Mouse (Mus musculus) spleen, adult 2 months (tissue): ENCODE data around the gene Rfwd3. TPM values are rescaled to one million over a fixed set of nuclear protein-coding genes. Genes with fewer than 3 reads are reported as not detected.
"Not testable (repeated sequence)": the region's sequence is repeated elsewhere in the genome, so short reads cannot be mapped to it uniquely, and the experiment has no call there.

ENCODE experiments used
- DNase-seq, 2 experiments: peaks; one replicate each; pipeline versions ENCODE4 v3.0.0 to v3.0.0-alpha.2; 2012 to 2021; ENCODE audit warnings: low spot score in 2 of 2, low read depth in 1 of 2
- H3K27ac ChIP-seq: fragments of 200-500 bp; 2 replicates; pipeline ENCODE4 v1.5.1; 2012; ENCODE audit warnings: low read length, inconsistent platforms; ENCODE audit not compliant: insufficient read depth
- H3K27me3 ChIP-seq: fragments of 200-500 bp; 2 replicates; pipeline ENCODE4 v1.6.1; 2012; ENCODE audit warnings: mild to moderate bottlenecking, moderate library complexity, low read length, inconsistent platforms; ENCODE audit not compliant: control insufficient read depth, insufficient read depth
- H3K36me3 ChIP-seq: fragments of 200-500 bp; 2 replicates; pipeline ENCODE4 v1.6.1; 2012; ENCODE audit warnings: mild to moderate bottlenecking, low read length, inconsistent platforms; ENCODE audit not compliant: control insufficient read depth, insufficient read depth
- H3K4me1 ChIP-seq: fragments of 200-500 bp; 2 replicates; pipeline ENCODE4 v1.6.1; 2011; ENCODE audit warnings: inconsistent platforms; ENCODE audit not compliant: control insufficient read depth, insufficient read depth, insufficient read length
- H3K4me3 ChIP-seq: fragments of 200-500 bp; 2 replicates; pipeline ENCODE4 v1.5.1; 2011; ENCODE audit warnings: mild to moderate bottlenecking, inconsistent platforms; ENCODE audit not compliant: insufficient read depth, insufficient read length; ENCODE audit errors: extremely low read depth
- CTCF ChIP-seq: fragments of 200-500 bp; IDR thresholded peaks from 2 replicates; pipeline ENCODE4 v1.5.1; 2011; ENCODE audit warnings: mild to moderate bottlenecking, inconsistent platforms; ENCODE audit not compliant: insufficient read depth, insufficient read length, insufficient replicate concordance; ENCODE audit errors: extremely low read depth
- POLR2A ChIP-seq: fragments of 200-500 bp; IDR thresholded peaks from 2 replicates; pipeline ENCODE4 v1.6.1; 2011; ENCODE audit warnings: low read depth, low read length, inconsistent platforms
- WGBS: fragments of 180-500 bp; shearing (Covaris S2); methylation state at CpG from one replicate; pipeline ENCODE4 v1.1.7; 2018; 5-methylcytosine and 5-hydroxymethylcytosine counted together
- polyA plus RNA-seq: library from polyadenylated mRNA; depleted of rRNA; stranded (reverse); fragments of >200 nt; gene quantifications from 2 replicates; pipeline ENCODE4 v1.2.3, GENCODE M21; 2012

The Rfwd3 gene
- polyA plus RNA-seq, 1 experiment: 10.6 TPM

DNA sequence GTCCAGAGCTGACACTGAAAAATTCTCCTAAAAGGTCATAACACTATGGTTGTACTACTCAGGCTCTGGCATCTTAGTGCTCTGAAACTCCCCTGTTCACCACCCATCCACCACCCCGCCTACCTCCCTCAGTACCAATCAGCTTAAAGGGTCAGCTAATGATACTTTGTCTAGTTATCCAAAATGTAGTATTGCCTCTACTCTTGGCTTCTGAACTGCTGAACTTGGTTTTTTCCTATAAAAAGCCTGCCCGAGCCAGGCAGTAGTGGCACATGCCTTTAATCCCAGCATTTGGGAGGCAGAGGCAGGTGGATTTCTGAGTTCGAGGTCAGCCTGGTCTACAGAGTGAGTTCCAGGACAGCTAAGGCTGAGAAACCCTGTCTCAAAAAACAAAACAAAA lies 4.3 kb upstream of the Rfwd3 start:
- H3K27ac ChIP-seq: no peak overlapping the region
- WGBS: 95% methylated on average over 3 of the region's 3 CpGs
- no peak for DNase-seq
- no peaks in the 10 kb centered on the region for H3K27me3 ChIP-seq
- H3K36me3 ChIP-seq: no peaks in the 10 kb centered on the region
- H3K4me1 ChIP-seq: no peaks in the 10 kb centered on the region
- TF ChIP-seq POLR2A: no peak
- no peak for TF ChIP-seq CTCF
- no peak overlapping the region for H3K4me3 ChIP-seq

DNA sequence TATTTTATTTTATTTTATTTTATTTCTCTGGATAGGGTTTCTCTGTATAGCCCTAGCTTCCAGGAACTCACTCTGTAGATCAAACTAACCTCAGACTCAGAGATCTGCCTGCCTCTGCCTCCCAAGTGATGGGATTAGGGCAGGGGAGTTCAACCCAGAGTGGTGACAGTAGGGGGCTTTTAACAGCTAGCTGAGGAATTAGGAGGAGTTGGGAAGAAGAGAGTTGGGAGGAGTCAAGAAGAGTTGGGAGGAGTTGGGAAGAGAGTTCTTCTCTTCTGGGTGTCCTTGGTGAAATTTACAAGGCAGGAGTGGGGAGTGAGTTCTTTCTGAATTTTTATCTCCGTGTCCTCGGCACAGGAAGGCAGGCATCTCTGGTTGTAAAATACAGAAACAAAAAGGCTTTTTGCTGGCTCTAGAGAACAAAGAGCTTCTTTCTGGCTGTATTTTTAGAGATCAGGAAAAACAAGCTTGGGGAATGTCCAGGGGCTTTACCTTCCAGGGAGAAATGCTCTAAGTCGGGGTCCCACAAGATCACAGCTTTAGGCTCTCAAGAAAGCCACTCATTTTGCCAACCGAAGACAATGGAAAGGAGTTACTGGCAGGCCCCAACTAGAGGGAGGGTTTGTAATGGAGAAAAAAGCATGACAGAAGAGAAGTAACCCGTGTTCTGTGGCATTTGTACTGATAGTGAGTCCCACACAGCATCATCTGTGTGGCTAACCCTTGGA lies 3.2 kb upstream of the Rfwd3 start:
- not testable (repeated sequence) for H3K36me3 ChIP-seq, DNase-seq, H3K4me3 ChIP-seq, H3K4me1 ChIP-seq, H3K27me3 ChIP-seq, H3K27ac ChIP-seq
- WGBS: 94% methylated on average over 5 of the region's 5 CpGs

DNA sequence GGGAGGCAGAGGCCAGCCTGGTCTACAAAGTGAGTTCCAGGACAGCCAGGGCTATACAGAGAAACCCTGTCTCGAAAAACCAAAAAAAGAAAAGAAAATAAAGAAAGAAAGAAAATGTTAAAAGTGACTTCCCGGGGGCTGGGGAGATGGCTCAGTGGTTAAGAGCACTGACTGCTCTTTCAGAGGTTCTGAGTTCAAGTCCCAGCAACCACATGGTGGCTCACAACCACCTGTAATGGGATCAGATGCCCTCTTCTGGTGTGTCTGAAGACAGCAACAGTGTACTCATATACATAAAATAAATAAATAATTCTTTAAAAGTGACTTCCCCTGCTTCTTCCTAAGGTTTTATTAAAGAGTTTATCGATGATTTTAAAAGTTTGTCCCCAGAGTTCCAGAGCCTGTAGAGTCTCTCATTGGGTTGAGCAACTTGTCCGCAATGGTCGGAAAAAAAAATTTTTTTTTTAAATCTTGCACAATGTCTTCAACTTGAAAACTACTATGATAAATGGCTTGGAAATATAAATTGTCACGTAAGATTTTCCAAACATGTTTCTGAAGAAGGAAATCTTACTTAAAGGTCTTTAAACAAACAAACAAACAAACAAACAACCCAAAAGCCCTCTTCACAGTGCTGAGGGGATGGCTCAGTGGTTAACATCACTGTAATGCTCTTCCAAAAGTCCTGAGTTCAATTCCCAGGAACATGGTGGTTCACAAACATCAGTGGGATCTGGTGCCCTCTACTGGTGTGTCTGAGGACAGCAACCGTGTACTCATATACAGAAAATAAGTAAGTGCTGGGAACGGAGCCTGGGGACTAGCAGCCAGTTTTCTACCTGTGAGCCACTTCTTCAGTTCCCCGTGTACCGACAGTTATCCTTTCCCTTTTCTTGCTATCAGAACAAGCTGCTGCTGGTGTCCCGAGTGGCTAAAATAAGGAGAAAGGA lies 850 bp upstream of the Rfwd3 start:
- no peak for TF ChIP-seq POLR2A
- TF ChIP-seq CTCF: no peak
- peak overlapping the region; percentile 35 for H3K4me3 ChIP-seq
- no peaks in the 10 kb centered on the region for H3K27me3 ChIP-seq
- WGBS: 66% methylated on average over 11 of the region's 11 CpGs
- peak in 1 of 2 experiments; percentile 4 for DNase-seq
- peaks cover 2% of the 10 kb centered on the region; the same call in 1 of the 2 replicates for H3K4me1 ChIP-seq
- H3K27ac ChIP-seq: no peak overlapping the region
- H3K36me3 ChIP-seq: peaks cover 2% of the 10 kb centered on the region; the same call in 1 of the 2 replicates

DNA sequence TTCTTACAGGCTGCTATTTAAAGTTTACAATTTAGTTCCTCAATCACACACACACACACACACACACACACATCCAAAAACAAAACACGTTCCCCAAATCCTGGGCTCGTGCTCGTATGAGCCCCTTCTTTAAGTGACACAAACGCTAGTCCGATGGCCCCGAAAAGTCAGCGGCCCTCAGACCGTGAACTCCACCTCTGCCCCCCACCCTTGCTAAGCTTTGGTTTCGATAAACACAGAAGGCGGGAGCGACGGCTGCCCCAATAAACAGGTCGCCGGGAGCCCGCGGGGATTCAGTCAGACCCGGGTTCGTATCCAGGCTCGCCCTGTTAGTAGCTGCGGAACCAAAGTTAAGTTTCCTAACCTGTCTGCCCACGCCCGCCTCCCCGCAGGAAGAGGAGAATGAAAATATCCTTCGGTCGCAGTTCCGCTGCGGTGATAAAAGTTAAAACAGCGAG lies 630 bp downstream of the Rfwd3 start:
- under 1% methylated on average over 28 of the region's 28 CpGs for WGBS
- peak; percentile 46 to 49 for DNase-seq
- H3K36me3 ChIP-seq: peaks cover 4% of the 10 kb centered on the region

DNA sequence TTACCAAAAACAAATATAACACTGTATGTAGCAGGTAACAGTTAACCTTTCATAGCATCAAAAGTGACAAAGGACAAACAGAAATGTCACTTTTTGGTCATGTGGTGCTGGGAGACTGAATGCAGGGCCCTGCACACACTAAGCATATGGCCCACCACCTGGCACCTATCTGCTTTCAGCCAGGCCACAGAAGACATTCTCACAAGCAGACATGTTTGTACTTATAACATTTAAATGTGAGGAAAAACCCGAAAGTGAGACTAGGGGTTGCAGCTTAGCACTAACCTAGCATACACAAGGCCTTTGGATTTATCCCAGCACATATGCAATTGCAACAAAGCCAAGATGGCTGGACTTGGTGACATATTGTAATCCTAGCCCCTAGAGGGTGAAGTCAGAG lies 2.0 kb downstream of the Rfwd3 start:
- no peak for DNase-seq
- H3K27ac ChIP-seq: no peak overlapping the region
- no peaks in the 10 kb centered on the region for H3K27me3 ChIP-seq
- H3K4me1 ChIP-seq: peaks cover 2% of the 10 kb centered on the region; the same call in 1 of the 2 replicates
- WGBS: 84% methylated on average over 1 of the region's 1 CpGs
- no peak for TF ChIP-seq CTCF
- no peak for TF ChIP-seq POLR2A
- peaks cover 10% of the 10 kb centered on the region for H3K36me3 ChIP-seq
- no peak overlapping the region for H3K4me3 ChIP-seq

More for the DNA sequence above, 630 bp downstream of the Rfwd3 start:
- TF ChIP-seq POLR2A (no peak), CTCF (no peak)
- Histone ChIP-seq H3K27me3 (no peaks in the 10 kb centered on the region), H3K4me1 (peaks cover 2% of the 10 kb centered on the region; the same call in 1 of the 2 replicates), H3K27ac (peak overlapping the region; percentile 77), H3K4me3 (peak overlapping the region; percentile 84)

DNA sequence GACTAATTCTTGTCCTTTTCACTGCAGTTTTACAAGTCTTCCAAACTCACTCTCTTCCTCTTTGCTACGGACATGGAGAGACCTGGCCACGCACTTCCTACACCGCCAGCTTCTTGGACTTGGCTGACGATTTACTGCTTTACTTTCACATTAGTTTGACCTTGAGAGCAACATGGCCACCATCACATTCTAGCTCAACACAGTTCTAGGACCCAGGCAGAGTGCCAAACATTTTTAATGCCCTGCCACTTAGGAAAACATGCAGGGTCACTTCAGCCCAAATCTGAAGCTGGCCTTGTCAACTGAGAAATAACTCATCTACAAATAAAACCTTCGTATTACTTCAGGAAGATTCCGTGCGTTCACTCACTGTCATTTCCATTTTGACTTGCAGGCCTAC lies 8.3 kb downstream of the Rfwd3 start:
- no peaks in the 10 kb centered on the region for H3K4me1 ChIP-seq
- no peaks in the 10 kb centered on the region for H3K27me3 ChIP-seq
- H3K27ac ChIP-seq: no peak overlapping the region
- no peak for DNase-seq
- H3K4me3 ChIP-seq: no peak overlapping the region
- TF ChIP-seq POLR2A (no peak), CTCF (no peak)
- 84% methylated on average over 7 of the region's 7 CpGs for WGBS
- H3K36me3 ChIP-seq: peaks cover 29% of the 10 kb centered on the region

DNA sequence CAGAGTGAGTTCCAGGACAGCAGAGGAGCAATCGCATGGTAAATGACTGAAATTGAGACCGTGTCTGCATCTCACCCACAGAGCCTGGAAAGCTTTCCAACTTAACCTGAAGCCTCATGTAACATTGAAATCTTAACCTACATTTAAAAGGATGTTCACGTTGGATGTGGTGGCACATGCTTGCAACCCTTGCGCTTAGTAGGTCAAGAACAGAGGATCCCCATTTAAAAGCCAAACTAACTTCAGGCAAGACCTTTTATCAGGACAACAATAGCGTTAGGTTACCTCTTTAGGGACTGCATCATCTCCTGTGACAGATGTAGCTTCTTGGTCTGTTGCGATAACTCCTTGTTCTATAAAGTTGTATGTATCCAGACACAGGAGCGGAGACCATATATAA lies 9.4 kb downstream of the Rfwd3 start:
- WGBS: 99% methylated on average over 7 of the region's 7 CpGs

More for the DNA sequence above, 9.4 kb downstream of the Rfwd3 start:
- no peaks in the 10 kb centered on the region for H3K4me1 ChIP-seq
- TF ChIP-seq CTCF (no peak), POLR2A (no peak)
- H3K27me3 ChIP-seq: no peaks in the 10 kb centered on the region
- no peak overlapping the region for H3K27ac ChIP-seq
- no peak for DNase-seq
- H3K36me3 ChIP-seq: peaks cover 38% of the 10 kb centered on the region
- no peak overlapping the region for H3K4me3 ChIP-seq
